Mouse (Mus musculus) spleen, adult 18-20 months (tissue): Measurements from ENCODE around the gene Ell.
A peak's percentile ranks its signal among the peaks of the same experiment; 100 is the strongest.

Experiments used
- DNase-seq, 2 experiments: peaks; one replicate each; pipeline ENCODE4 v3.0.0; 2022; ENCODE audit warnings: mixed read lengths in 2 of 2

Ell gene

DNA sequence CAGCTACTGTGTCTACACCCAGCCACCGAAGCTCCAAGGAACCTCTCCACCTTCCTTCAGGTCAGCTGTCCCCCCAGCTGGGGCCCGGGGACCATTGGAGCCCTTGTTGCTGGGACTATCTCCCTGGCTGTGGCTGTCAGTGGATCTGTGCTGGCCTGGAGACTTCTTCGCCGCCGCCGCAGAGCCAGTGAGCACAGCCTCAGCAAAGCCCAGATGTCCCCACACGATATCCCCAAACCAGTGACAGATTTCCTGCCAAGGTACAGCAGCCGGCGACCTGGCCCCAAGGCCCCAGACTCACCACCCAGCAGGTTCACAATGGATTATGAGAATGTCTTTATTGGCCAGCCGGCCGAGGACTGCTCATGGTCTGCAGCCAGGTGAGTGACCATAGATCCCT lies 78.7 kb downstream of the Ell start:
- DNase-seq = no peak

DNA sequence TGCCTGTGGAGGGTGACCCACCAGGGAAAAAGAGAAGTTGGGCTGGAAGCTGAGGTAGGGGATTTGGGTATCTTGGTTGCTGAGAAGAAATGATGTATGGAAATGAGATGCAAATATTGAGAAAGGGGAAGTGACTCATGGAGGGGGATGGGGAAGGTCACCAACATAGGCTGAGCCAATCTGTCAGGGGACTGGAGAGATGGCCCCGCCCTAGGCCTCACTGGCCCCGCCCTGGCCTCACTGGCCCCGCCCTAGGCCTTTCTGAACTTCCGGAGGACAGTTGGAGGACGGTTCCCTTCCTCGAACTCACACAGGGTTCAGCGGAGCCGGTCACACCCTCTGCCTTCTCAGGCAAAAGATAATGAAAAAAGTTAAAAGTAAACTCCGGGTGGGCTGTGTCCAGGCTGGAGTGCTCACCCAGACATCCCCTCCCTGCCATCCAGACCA lies 79.7 kb downstream of the Ell start:
- peak; percentile 84 to 89 for DNase-seq

GRCm38 (mm10) chr8:70622220-70622619 lies 83.0 kb downstream of the Ell start:
- DNase-seq = no peak

DNA sequence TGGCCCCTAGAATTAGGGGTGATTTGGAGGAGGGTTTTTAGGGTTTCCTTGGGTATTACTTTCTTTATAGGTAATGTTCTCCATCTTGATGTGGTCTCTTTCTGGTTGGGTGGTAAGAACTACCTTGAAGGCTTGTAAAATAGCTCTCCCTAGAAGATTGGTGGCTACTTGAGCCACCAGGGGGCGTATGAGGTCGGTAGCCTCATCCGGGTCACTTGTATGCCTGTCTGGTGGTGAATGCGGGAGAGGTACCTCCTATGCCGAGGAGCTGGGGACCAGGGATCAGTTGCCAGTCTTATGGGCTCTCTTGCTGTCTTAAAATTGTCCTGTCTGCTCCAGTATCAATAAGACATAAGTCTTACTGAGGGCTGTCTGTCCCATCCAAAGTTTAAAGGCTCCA lies 85.8 kb downstream of the Ell start:
- peak in 1 of 2 experiments; percentile 65 for DNase-seq

DNA sequence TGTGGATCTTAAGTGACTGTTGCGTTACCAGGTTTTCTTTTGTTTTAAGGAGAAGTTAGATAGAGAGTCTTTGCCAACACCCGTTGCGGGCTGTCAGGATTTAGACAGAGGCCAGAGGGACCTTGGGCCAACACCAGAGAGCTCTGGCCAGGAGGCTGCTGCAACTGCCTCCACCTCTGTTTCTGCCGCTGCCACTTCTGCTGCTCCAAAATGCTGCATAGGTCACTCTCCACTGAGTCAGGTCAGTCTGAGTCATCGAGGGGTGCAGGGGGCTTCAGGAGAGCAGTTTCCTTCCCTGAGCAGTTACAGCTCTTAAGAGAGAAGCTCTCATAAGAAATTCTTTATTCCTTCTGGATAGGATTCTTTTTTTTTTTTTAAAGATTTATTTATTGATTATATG lies 87.8 kb downstream of the Ell start:
- DNase-seq = no peak

DNA sequence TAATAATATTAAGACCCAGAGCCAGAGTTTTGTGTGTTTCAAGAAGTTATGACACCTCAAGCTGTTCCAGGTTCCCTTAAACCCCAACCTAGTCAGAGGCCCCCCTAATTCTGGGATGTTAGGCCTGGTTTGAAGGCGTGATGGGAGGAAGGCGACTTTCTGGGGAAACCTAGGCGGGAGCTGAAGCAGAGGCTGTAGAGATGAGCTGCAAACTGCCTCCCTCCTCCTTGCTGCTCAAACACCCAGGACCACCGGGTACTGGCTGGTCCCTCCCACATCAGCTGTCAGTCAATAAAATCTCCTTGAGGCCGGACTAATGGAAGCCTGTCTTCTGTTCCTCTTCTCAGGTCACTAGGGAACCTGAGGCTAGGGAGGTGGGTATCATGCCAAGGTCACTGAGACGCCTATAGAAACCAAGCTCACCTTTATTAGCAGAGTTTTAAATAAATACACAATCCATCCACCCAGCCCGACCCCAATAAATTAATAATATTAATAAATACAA lies 89.8 kb downstream of the Ell start:
- no peak for DNase-seq

DNA sequence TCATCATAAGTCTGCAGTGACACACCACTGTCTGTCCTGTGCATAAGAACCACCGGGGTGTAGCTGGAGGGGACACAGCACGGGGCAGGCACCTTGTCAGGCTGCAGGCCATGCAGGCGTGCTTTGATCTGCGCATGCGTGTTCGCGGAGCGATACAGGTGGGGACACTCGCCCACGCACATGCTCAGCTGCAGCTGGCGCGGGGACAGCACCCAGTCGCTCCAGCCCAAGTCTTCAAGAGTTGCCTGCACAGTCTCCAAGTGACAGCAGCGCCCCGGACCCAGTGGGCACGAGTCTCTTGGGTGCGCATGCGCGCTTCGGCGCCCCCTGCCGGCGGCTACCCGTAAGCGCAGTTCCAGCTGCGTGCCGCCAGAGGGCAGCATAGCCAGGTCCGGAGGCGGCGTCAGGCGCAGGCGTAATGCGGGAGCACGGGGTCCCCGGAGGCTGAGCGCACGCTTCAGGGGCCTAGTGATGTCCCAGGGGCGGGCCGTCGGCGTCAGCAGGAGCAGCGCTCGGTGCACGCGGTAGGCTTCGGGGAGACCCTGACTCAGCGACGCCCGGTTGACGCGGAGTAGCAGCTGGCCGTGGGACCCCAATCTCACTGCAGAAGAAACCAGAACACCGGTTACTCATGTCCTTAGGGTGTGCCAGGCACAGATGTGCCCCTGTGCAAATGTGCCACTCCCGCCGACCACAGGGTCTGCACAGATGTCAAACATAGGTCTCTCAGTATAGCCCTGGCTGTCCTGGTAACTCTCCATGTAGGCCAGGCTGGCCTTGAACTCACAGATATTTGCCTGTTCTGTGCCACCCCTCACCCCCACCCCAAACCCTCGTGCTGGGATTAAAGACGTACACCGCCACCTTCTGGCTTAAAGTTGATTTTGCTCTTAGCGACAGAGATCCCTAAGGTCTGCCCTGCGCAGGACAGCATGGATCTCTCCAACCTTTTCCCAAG lies 90.6 kb downstream of the Ell start:
- peak; percentile 82 to 93 for DNase-seq

- DNase-seq = no peak
Measured at GRCm38 (mm10) chr8:70630532-70631381, 91.5 kb downstream of the Ell start.

DNA sequence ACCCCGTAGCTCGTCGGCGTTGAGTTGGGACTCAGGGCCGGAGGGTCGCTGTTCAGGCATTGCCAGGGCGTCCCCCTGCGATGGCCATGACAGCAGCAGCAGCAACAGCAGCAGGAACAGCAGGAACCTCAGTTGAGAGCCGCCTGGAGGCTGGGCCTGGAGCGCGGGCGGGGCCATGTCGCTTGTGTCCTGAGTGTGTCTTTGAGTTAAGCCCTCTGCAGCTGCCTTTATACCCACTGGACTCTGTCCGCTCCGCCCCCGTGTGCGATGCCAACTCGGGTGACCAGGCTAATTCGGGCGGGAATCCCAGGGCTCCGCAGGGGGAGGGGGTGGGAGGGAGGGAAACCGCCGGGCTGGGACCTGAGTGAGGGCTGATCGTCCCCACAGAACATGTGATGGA lies 92.2 kb downstream of the Ell start:
- DNase-seq = no peak

DNA sequence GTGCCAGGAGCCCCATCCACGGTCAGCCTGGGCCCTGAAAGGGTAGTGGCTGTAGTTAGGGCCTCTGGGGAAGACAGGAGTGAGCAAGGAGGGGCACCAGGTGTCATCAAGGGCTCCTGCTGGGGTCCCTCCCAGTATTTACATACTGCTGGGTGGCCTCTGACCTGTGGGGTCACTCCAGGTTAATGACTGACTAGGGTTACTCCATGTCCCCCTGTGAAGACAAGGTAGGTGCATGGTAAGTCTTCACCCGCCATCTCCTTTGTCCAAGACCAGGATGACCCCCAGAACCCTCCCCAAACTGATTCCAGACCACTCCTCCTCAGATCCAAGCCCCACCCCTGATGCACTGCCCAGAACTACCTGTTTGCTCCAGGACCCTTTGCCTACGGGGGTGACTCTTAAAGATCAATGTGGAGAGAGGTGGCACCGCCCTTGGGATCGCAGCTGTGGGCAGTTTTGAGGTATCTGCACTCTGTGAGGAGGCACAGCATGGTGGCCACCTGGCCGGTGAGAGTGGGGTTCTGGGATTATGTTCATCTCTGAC lies 93.2 kb downstream of the Ell start, which contains the start of gene Gdf15:
Gdf15 (minus strand) TSS at position 111 of the 547 bp plus-strand sequence.
- DNase-seq = no peak

DNA sequence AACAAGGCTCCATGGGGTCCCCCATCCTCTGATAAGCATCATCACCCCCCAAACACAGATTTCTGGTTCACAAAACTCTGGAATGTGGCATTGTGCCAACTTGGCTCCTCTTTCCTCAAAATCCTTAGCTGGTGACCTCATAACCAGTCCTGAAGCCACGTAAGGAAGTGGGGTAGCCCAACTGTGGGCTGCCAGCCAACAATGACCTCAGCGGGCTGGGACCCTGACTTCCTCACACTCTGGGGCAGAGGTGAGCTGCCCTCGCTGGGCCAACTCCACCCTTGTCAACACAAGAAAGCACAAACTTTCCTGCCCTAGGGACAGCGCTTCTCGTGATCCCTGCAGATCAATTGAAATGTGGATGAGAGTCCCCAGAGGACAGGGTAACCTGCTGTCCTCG lies 94.8 kb downstream of the Ell start:
- no peak for DNase-seq

- peak in 1 of 2 experiments; percentile 60 for DNase-seq
Measured at GRCm38 (mm10) chr8:70635527-70635926, 96.3 kb downstream of the Ell start.

DNA sequence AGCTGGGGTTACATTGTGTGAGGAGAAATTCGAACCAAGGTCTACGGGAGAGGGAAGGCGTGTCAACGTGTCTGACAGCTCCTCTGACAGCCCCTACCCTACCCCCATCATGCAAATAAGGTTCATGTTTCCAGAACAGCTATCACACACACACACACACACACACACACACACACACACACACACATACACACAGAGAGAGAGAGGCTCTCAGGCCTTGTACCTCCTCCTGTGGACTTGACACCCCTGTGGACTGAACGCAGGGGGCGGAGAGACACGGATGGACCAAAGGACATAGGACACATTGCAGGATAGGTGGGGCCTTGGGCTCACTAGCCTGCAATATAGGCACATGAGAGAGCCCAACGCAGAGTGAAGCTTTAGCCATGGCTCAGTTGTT lies 97.6 kb downstream of the Ell start:
- DNase-seq = no peak

- no peak for DNase-seq
Measured at GRCm38 (mm10) chr8:70638752-70639151, 99.5 kb downstream of the Ell start.
